Mouse (Mus musculus): ENCODE data around the gene Psmg3.
A peak's percentile ranks its signal among the peaks of the same experiment; 100 is the strongest.

Psmg3 gene

DNA sequence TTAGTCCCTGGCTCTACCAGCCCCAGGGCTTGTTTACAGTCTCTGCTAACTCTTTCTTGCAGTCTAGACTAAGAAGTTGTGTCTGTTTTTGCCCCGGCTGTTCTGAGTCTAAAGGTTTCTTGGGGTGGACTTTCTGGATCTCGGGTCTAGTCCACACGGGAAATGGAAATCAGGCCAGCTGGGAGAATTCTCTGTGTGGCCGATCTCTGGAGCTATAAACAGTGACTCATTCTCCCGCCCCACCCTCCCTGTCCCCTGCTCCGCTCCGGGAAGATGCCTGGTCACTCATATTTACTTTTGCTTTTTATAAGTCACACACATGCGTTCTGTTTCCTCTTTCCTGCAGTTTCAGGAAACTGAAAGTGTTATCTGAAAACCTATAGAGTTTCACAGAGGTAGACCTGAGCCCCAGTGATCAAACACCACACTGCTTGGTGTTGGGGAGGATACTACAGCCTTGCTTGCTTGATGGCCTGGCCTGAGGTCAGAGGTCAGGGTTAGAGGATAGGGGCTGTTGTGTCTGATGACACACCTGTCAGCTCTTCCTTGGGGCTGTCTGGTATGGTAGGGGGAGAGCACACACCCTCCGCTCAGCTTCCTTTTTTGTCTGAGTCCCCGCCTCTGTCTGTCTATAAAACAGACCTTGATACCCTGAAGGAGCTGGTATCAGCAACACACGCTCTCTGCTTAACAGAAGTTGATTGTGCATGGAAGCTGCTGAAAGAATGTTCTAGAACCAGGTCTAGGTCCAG lies 33.2 kb downstream of the Psmg3 start:
- DNase-seq, result peak; percentile 80

DNA sequence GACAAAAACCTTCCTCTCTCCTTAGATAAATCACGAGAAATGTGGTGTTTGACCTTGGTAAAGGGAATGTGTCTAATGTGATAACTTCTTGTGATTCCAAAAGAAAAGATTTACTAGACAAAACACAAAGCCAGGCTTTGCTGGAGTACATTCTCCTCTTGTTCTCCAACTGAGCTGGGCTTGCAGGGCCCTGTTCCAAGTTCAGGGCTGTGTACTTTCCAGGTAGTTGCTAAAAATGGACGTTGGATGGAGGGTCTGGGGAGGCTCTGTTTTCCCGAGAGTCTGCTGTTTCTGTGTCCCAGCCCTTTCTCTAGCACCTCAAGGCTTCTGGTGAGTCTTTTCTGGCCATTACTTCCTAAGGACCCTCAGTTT lies 33.7 kb downstream of the Psmg3 start:
- DNase-seq, result peak; percentile 34

GRCm38 (mm10) chr5:139792159-139792775 lies 34.4 kb downstream of the Psmg3 start:
- DNase-seq, result no peak

- peak; percentile 99 for DNase-seq
These were observed 35.2 kb downstream of the Psmg3 start, which contains the start of gene Mafk for GRCm38 (mm10) chr5:139791227-139792158. Mafk (plus strand) TSS chr5:139791513.

- DNase-seq, result no peak
These were observed 37.2 kb downstream of the Psmg3 start for GRCm38 (mm10) chr5:139789466-139789865.

- DNase-seq, result no peak
These were observed 45.3 kb downstream of the Psmg3 start for GRCm38 (mm10) chr5:139781406-139781805.

DNA sequence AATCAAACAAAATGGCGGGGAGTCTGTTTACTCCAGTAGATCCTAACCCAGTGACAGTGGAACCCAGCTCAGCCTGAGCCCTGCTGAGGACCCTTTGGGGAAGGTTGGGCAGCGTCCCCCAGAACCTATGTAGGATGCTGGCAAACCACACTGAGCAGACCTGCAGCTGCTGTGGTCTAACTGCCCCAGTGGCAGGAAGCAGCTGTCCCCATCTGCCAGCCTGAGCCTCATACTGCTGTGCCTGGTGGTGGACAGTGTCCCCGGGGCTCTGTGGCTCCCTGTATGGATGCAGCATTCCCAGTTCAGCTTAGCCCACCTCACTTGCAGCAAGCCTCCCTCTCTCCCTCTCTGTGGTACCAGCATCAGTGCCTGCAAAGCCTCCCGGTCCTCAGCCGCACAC lies 49.7 kb downstream of the Psmg3 start:
- DNase-seq, result no peak

DNA sequence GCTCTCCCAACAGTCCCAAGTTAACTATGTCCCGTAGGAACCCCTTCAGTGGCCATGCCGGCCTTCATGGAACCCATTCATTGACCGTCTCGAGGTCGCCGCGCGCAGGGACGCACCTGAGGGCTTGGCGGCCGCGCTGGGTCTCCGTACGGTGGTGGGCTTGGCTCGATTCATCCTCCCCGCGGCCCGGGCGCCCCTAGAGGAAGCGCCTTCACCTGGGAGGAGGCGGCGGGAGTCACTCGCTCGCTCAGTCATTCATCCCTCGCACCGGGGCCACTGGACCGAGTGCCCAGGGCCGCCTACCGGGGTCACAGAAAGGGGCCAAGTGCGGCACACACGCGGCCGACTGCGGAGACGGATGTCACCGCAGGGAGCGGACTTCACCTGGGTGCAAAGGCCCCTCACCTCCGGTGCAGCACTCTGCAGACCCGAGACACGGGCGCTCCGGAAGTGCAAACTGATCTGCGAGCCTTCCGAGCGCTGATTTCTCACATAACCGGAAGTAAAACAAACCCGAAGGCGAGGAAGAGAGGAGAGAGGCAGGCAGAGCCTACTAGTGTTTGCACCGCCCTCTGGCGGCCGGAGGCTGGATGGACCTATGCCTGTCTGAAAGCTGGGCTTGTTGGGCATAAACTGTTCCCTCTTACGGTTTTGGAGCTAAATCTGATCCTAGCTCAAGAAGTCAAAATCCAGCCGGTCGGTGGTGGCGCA lies 51.3 kb downstream of the Psmg3 start, which contains the start of gene Ints1:
Gene Ints1 (minus strand): TSS at position 459 of the 711 bp plus-strand sequence.
- DNase-seq, result peak; percentile 97
